Mouse (Mus musculus) embryonic stem cell, embryonic (primary cell): ENCODE results near the gene Gm17018.

ENCODE experiments used
- CTCF ChIA-PET, 4 experiments: fragments of 300-600 bp in 2 of 4; fragments of 350-600 bp in 2 of 4; sonication (Branson Sonifier 250); formaldehyde crosslinking; loops; one replicate each; lab custom pipeline; 2022; ENCODE audit warnings: inconsistent platforms in 2 of 4; lab: Charles Lee
- POLR2A ChIA-PET, 4 experiments: fragments of 300-600 bp in 2 of 4; fragments of 350-600 bp in 2 of 4; sonication (Branson Sonifier 250); formaldehyde crosslinking; loops; one replicate each; lab custom pipeline; 2022; ENCODE audit warnings: antibody characterized with exemption in 4 of 4, inconsistent platforms in 1 of 4; lab: Charles Lee

The Gm17018 gene

GRCm38 (mm10) chr19:45574941-45575631, 14.7 kb downstream of the Gm17018 start:
- CTCF ChIA-PET: interaction anchor here (1.1 to 4.0 kb wide), 22 partner anchors 8 to 359 kb away, joined by 3 to 73 read pairs (median 7); partner anchors contain the start of genes Gm17018 (in 1 of the 4) and Poll (in 1 of the 4)

DNA sequence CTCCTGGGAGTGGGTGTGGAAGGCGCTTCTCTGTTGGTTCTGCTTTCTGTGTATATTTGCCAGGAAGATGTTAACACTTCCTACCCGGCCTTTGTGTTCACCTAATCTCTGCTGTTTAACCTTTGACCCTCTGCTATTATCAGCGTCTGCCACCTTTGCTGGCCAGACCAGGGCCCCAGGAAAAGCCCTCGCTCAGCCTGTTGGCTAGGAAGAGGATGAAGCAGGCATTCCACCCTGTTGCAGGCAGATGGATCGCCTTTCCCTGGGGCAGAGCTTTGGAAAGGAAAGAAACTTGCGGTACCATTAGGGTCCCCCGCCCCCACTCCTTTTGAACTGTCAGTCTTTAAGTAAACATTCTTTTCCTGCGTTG, 15.2 kb downstream of the Gm17018 start:
- ChIA-PET CTCF (interaction anchor here in 1 of 4 experiments (0.7 to 1.1 kb wide), 2 partner anchors 8 to 26 kb away, joined by 3 read pairs; no protein-coding TSS in a partner anchor), POLR2A (interaction anchor here in 1 of 4 experiments (0.7 to 2.0 kb wide), 2 partner anchors 10 to 16 kb away, joined by 5 to 7 read pairs; no protein-coding TSS in a partner anchor)

More at GRCm38 (mm10) chr19:45574941-45575631, 14.7 kb downstream of the Gm17018 start:
- POLR2A ChIA-PET: interaction anchor here in 1 of 4 experiments (0.7 to 2.0 kb wide), 4 partner anchors 16 to 172 kb away, joined by 3 to 5 read pairs (median 5); no protein-coding TSS in a partner anchor

GRCm38 (mm10) chr19:45577141-45577750, 16.8 kb downstream of the Gm17018 start:
- POLR2A ChIA-PET: interaction anchor here in 3 of 4 experiments (0.6 to 2.0 kb wide), 13 partner anchors 9 to 170 kb away, joined by 3 to 7 read pairs (median 3); partner anchors contain the start of gene Fbxw4 (in 1 of the 3)
- CTCF ChIA-PET: interaction anchor here (0.5 to 1.5 kb wide), 15 partner anchors 8 to 1678 kb away, joined by 3 to 11 read pairs (median 3); no protein-coding TSS in a partner anchor

GRCm38 (mm10) chr19:45578976-45579375, 18.6 kb downstream of the Gm17018 start:
- CTCF ChIA-PET: interaction anchor here in 1 of 4 experiments (1.3 kb wide), 1 partner anchor 143 kb away, joined by 3 read pairs; no protein-coding TSS in a partner anchor
- POLR2A ChIA-PET: interaction anchor here in 1 of 4 experiments (1.0 kb wide), 1 partner anchor 17 kb away, joined by 3 read pairs; no protein-coding TSS in a partner anchor

DNA sequence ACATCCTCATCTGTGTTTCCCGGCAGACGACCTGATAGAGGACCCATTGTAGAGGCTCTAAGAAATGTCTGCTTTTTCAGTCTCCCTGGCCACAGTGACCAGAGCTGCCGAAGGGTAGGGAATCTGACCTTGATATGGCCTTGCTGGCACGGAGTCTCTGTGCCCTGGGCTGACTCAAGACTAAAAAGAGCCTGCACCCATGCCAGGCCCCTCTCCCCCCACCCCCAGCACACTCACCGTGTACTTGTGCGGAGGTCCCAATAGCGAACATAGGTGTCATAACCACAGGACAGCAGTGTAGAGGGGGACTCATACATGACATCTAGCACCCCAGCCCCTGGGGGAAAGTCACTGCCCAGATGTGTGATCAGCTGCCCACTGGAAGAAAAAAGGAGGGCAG, 19.0 kb downstream of the Gm17018 start:
- ChIA-PET POLR2A (interaction anchor here in 1 of 4 experiments (1.0 kb wide), 1 partner anchor 17 kb away, joined by 3 read pairs; no protein-coding TSS in a partner anchor), CTCF (interaction anchor here in 1 of 4 experiments (0.6 kb wide), 1 partner anchor 172 kb away, joined by 3 read pairs; no protein-coding TSS in a partner anchor)

DNA sequence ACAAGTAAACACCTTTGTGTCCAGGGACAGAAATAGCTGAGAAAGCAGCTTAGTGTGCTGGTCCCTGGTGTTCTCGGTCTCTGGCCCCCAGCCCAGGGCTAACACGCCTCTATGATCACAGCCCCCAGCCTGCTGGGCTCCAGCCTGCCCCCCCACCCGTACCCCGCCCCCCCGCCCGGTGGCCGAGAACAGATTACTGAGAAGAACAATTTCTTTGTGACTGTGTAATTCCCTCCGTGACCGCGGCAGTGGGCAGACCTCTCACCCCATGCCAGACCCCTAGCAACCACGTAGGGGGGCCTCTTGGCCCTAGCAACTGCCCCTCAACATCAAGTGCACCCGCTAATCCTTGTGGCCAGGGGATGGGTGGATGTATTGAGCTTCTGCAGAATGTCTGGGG, 19.8 kb downstream of the Gm17018 start:
- ChIA-PET POLR2A (interaction anchor here in 1 of 4 experiments (0.7 kb wide), 1 partner anchor 42 kb away, joined by 3 read pairs; no protein-coding TSS in a partner anchor), CTCF (interaction anchor here in 2 of 4 experiments (0.6 kb wide), 3 partner anchors 38 to 366 kb away, joined by 3 to 6 read pairs (median 5); no protein-coding TSS in a partner anchor)

- ChIA-PET CTCF (interaction anchor here (0.5 to 3.5 kb wide), 46 partner anchors 8 to 1435 kb away, joined by 3 to 17 read pairs (median 3); partner anchors contain the start of genes Gm17018 (in 1 of the 4) and Poll (in 1 of the 4)), POLR2A (interaction anchor here in 3 of 4 experiments (0.7 to 1.6 kb wide), 6 partner anchors 8 to 168 kb away, joined by 3 to 10 read pairs (median 3); partner anchors contain the start of gene Npm3 (in 1 of the 3))
Observed at GRCm38 (mm10) chr19:45581257-45581656, 20.8 kb downstream of the Gm17018 start.

DNA sequence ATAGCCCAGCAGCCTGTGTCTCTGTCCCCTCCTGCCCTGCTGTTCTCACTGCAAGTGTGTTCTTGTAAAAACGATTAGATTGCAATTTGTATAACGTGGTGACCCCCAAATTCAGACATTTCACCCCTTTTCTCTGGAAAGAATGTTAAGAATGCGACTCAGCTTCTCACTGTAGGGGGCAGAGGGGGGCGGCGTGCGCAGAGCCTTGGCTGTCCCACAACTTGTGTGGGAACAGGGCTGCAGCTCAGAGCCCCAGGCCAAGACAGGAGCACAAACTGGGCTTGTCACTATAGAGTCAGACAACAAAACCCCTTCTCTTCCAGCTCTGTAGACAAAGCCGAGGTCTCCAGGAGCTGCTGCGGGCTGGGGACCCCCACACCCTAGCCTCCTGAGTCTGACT, 21.7 kb downstream of the Gm17018 start:
- ChIA-PET CTCF (interaction anchor here (0.6 to 3.5 kb wide), 16 partner anchors 8 to 366 kb away, joined by 3 to 16 read pairs (median 4); no protein-coding TSS in a partner anchor), POLR2A (interaction anchor here in 3 of 4 experiments (0.6 to 1.6 kb wide), 5 partner anchors 10 to 168 kb away, joined by 3 to 4 read pairs (median 3); partner anchors contain the start of gene Npm3 (in 1 of the 3))

GRCm38 (mm10) chr19:45583136-45583535, 22.7 kb downstream of the Gm17018 start:
- CTCF ChIA-PET: interaction anchor here (0.7 to 3.5 kb wide), 10 partner anchors 8 to 367 kb away, joined by 3 to 16 read pairs (median 5); no protein-coding TSS in a partner anchor
- POLR2A ChIA-PET: interaction anchor here in 2 of 4 experiments (1.0 to 1.3 kb wide), 2 partner anchors 9 to 73 kb away, joined by 3 to 4 read pairs; no protein-coding TSS in a partner anchor

DNA sequence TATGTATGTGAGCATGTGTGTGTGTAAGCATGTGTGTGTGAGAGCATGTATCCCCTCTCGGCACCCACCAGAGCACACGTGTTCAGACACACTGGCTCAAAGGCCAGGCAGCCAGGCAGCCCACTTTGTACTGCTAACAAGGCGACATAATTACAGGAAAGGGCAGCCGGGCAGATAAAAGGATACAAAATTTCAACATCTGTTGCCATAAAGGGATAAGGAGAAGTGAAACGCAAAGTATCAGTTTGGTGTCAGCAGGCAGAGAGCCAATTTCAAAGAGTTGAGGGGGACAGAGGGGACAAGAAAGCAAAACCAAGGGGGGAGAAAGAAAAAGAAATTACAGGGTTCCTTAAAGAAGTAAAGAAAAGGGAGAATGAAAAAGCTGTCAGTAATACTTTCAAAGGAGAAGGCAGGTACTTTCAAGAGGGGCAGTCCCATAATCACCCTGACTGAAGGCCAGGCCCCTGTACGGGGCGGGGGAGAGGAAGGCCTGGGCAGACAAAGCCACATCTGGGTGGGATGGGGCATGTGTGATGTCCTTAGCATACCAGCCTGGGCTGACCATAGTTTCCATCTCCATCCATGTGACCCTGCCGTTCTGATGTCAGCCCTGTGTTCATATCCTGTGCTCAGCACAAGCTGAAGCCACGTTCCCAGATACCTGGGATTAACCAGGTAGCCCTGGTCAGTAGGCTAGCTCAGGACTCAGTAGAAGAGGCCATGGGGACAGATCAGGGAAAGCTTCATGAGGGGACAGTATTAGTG, 24.6 kb downstream of the Gm17018 start:
- CTCF ChIA-PET: interaction anchor here (1.2 to 1.9 kb wide), 4 partner anchors 8 to 11 kb away, joined by 3 to 13 read pairs (median 7); no protein-coding TSS in a partner anchor
- POLR2A ChIA-PET: interaction anchor here in 1 of 4 experiments (1.2 kb wide), 1 partner anchor 52 kb away, joined by 3 read pairs; no protein-coding TSS in a partner anchor

DNA sequence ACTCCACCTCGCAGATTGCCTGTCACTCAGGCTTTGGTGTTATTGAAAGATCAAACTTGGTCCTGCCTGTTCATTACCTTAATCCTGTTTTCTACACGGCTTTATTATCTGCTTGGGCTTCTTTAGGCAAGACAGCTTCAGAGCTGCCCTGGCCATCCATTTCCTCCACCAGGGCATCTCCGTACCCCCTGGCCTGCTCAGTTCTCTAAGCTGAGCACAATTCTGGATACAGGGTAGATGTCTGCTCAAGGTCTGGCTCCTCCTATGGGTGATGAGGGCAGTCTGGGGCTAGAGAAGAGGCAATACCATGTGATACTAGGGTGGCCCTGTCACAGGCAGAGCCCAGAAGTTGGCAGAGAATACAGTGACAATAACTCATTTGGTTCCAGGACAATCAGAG, 26.4 kb downstream of the Gm17018 start:
- ChIA-PET POLR2A (no interaction called here), CTCF (interaction anchor here in 3 of 4 experiments (1.1 to 1.9 kb wide), 4 partner anchors 13 to 366 kb away, joined by 3 to 13 read pairs (median 6); no protein-coding TSS in a partner anchor)

GRCm38 (mm10) chr19:45587509-45588292, 27.3 kb downstream of the Gm17018 start:
- CTCF ChIA-PET: interaction anchor here in 3 of 4 experiments (1.1 to 1.4 kb wide), 3 partner anchors 14 to 367 kb away, joined by 3 to 4 read pairs (median 4); no protein-coding TSS in a partner anchor

DNA sequence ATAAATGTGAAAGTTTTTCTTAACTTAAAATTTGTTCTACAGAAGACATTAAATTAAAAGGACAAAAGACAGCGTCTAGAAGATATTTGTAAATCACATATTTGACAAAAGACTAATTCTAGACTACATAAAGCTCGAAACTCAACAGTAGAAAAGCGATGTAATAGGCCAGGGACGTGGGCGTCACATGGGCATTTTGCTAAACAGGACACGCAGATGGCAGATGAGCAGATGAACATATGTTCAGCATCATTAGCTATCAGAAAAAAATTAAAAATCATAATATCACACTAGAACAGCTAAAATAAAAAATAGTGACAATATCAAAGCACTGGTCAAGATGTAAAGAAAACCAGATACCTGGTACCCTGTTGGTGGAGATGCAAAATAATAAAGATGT, 29.3 kb downstream of the Gm17018 start:
- CTCF ChIA-PET: interaction anchor here in 3 of 4 experiments (0.6 to 2.9 kb wide), 5 partner anchors 8 to 369 kb away, joined by 3 to 10 read pairs (median 4); no protein-coding TSS in a partner anchor
- POLR2A ChIA-PET: interaction anchor here in 2 of 4 experiments (1.0 to 1.1 kb wide), 2 partner anchors 9 to 28 kb away, joined by 3 read pairs; no protein-coding TSS in a partner anchor

More at GRCm38 (mm10) chr19:45587509-45588292, 27.3 kb downstream of the Gm17018 start:
- POLR2A ChIA-PET: interaction anchor here in 1 of 4 experiments (0.6 kb wide), 1 partner anchor 42 kb away, joined by 3 read pairs; no protein-coding TSS in a partner anchor

DNA sequence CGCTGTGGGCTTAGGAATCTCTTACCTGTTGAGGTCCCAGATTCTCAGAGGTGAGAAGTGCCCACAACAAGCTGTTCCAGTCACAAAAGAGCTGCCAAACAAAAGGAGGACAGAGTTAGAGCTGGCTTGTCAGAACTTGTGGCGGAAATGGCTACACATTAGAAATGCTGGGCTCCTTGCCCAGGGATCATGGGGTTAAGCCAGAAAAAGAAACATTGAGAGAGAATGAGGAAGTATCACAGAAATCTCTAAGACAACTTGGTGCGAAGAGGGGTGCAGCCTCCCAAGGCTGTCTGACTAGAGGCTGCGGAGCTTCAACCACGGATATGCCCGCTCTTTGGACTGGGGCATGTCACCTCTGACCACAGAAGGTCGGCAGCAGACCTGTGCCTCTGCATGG, 31.3 kb downstream of the Gm17018 start:
- ChIA-PET POLR2A (interaction anchor here in 2 of 4 experiments (0.6 to 2.4 kb wide), 6 partner anchors 9 to 43 kb away, joined by 3 to 10 read pairs (median 3); no protein-coding TSS in a partner anchor), CTCF (interaction anchor here (0.5 to 2.9 kb wide), 10 partner anchors 10 to 415 kb away, joined by 3 to 17 read pairs (median 5); no protein-coding TSS in a partner anchor)

DNA sequence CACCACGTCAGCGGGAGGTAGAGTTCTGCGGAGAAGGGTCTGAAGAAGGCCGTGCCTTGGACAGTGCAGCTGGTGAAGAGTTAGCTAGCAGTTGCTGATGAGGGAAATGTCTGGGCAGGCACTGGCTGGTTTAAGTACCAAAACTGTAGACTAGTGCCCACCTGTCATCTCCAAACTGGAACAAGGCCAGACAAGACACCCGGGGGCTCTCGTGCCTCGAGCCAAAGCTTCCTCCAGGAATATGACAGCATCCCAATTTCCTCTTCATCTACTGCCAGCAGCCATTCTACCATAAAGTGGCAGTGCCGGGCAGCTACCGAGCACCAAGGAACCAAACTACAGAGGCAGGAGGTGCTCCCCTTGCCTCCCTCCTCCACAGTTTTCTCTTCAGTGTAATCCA, 32.5 kb downstream of the Gm17018 start:
- CTCF ChIA-PET: interaction anchor here (0.7 to 2.9 kb wide), 5 partner anchors 15 to 445 kb away, joined by 3 to 17 read pairs (median 7); no protein-coding TSS in a partner anchor

More for the DNA sequence above, 32.5 kb downstream of the Gm17018 start:
- POLR2A ChIA-PET: interaction anchor here in 3 of 4 experiments (0.6 to 2.4 kb wide), 4 partner anchors 9 to 127 kb away, joined by 4 to 10 read pairs (median 10); no protein-coding TSS in a partner anchor
